ENCODE assay signal across 9 mouse cellular contexts in genomic region chr19:6489030-6489429, GRCm38 (mm10). TPM values are rescaled to one million over a fixed set of nuclear protein-coding genes. Genes with fewer than 3 reads are reported as not detected.
A peak's percentile ranks its signal among the peaks of the same experiment; 100 is the strongest.
DNase-seq lines count a peak whose midpoint lies in the region; ATAC-seq lines count a peak whose summit lies in the region.
"Had no signal": no experiment of that assay in that cellular context is flagged by ENCODE, and none has a peak within 500 bp of the region (broad histone marks: within the 10 kb centered on the region; RNA-seq: fewer than 3 reads in every experiment).

No protein-coding gene starts in this region.

- 2% methylated on average over 4 of the region's 4 CpGs for WGBS in forebrain, embryonic 15.5 days
- 0% methylated on average over 4 of the region's 4 CpGs for WGBS in hindbrain, embryonic 12.5 days

- no peaks in the 10 kb centered on the region for H3K27me3 ChIP-seq in forebrain, embryonic 15.5 days
- H3K27me3 ChIP-seq in hindbrain, embryonic 12.5 days, result peaks cover 4% of the 10 kb centered on the region

- no peaks in the 10 kb centered on the region for H3K36me3 ChIP-seq in forebrain, embryonic 15.5 days
- no peaks in the 10 kb centered on the region for H3K36me3 ChIP-seq in hindbrain, embryonic 12.5 days

- H3K27ac ChIP-seq in forebrain, embryonic 15.5 days (replicated peaks), result no peak overlapping the region
- no peak overlapping the region for H3K27ac ChIP-seq in hindbrain, embryonic 12.5 days

- peak; percentile 45 for DNase-seq in MEL-GATA-1-ER (ENCODE audit: extremely low read depth, low read depth)
- DNase-seq in layer of hippocampus, adult 9-11 months, result peak; percentile 79
- DNase-seq in right cerebral cortex, adult 2 months (ENCODE audit: low spot score in 2 of 2), result peak; percentile 93 to 96
- peak; percentile 61 for DNase-seq in urinary bladder, postnatal 10 days (ENCODE audit: low spot score)

- H3K4me2 ChIP-seq in forebrain, embryonic 15.5 days (replicated peaks), result no peak overlapping the region
- no peak overlapping the region for H3K4me2 ChIP-seq in hindbrain, embryonic 12.5 days (replicated peaks)

- no peak overlapping the region for H3K4me3 ChIP-seq in forebrain, embryonic 15.5 days
- H3K4me3 ChIP-seq in hindbrain, embryonic 12.5 days, result no peak overlapping the region

- peak; percentile 8; the same call in 1 of the 2 replicates for ATAC-seq in cerebellum, adult (ENCODE audit: insufficient number of reproducible peaks, low FRiP score, low TSS enrichment)
- peak; percentile 63 for ATAC-seq in forebrain, embryonic 15.5 days (replicated peaks)
- peak; percentile 32; the same call in 1 of the 2 replicates for ATAC-seq in hindbrain, embryonic 12.5 days (ENCODE audit: low FRiP score)
- ATAC-seq in megakaryocyte, adult 5-6 weeks (ENCODE audit: poor library complexity, severe bottlenecking), result peak; percentile 70

- no peaks in the 10 kb centered on the region for H3K9me3 ChIP-seq in forebrain, embryonic 15.5 days
- no peaks in the 10 kb centered on the region for H3K9me3 ChIP-seq in hindbrain, embryonic 12.5 days (replicated peaks)

- peaks cover 11% of the 10 kb centered on the region; the same call in 1 of the 2 replicates for H3K4me1 ChIP-seq in forebrain, embryonic 15.5 days
- peaks cover 28% of the 10 kb centered on the region for H3K4me1 ChIP-seq in hindbrain, embryonic 12.5 days

- H3K9ac ChIP-seq in forebrain, embryonic 15.5 days (replicated peaks), result no peak overlapping the region
- H3K9ac ChIP-seq in hindbrain, embryonic 12.5 days, result no peak overlapping the region

RNA-seq across cellular contexts. Expression of gene Slc22a12, which starts 53.8 kb away (rescaled TPM):
- 0.10 TPM in 1 of 2 replicates, not detected in the other for polyA plus RNA-seq in forebrain, embryonic 15.5 days (2015; fragmentation: Nextera tagmentation; extraction: Ambion mirVana)
- polyA plus RNA-seq in hindbrain, embryonic 12.5 days (2016; fragmentation: Nextera tagmentation; extraction: Ambion mirVana), result not detected in 2 replicates
- total RNA-seq in megakaryocyte, adult 5-6 weeks (2015), result not detected in 2 replicates
- total RNA-seq in megakaryocyte, adult 5-6 weeks (2017), result not detected in 2 replicates
- polyA plus RNA-seq: liver, embryonic 16.5 days had no signal

Comparison
In these comparisons a context has a peak if more than half of its experiments do, and no peak if none do; other contexts are left out.
1. ATAC-seq: peak in every context shown above with its lines; median percentile 70 in megakaryocyte, adult 5-6 weeks; 63 in forebrain, embryonic 15.5 days; 32 in hindbrain, embryonic 12.5 days; 8 in cerebellum, adult.